Mouse (Mus musculus): ENCODE results near the gene Pnmal1. TPM values are rescaled to one million over a fixed set of nuclear protein-coding genes. Genes with fewer than 3 reads are reported as not detected.

Gene Pnmal1
- polyA plus RNA-seq, 1 experiment: not detected

DNA sequence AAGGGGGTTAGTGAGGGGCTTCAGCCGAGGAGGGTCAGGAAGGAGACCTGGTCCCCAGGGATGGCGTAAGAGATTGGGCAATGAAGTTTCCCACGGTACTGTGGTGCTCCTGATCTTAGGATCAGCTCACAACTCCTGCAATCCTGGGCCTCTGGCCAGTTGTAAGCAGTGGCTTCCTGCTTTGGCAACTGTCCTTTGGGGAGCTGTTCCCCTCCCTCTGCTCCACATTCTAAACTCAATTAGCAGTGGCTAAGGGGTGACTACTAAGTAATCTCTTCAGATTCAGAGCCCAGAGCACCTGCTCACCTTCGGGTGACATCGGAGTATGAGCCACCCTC is 50.5 kb downstream of the Pnmal1 start:
- Histone ChIP-seq H3K79me2 (ENCODE audit: control insufficient read depth, insufficient read depth) (no peaks in the 10 kb centered on the region), H3K4me3 (ENCODE audit: insufficient read depth, poor library complexity, severe bottlenecking) (no peak overlapping the region), H3ac (ENCODE audit: control insufficient read depth, insufficient read length, low read depth) (no peak overlapping the region), H3K27me3 (ENCODE audit: control insufficient read depth, insufficient read depth, insufficient read length) (no peaks in the 10 kb centered on the region), H3K36me3 (ENCODE audit: control insufficient read depth, insufficient read depth) (peaks cover 25% of the 10 kb centered on the region), H3K79me3 (ENCODE audit: low read depth) (no peaks in the 10 kb centered on the region)
- no peak for TF ChIP-seq USF1 (IDR thresholded peaks at IDR 0.05; ENCODE audit: low read depth)
- no peak for TF ChIP-seq FOSL1 (IDR thresholded peaks at IDR 0.05; ENCODE audit: insufficient read depth, low read length, poor library complexity, severe bottlenecking)

DNA sequence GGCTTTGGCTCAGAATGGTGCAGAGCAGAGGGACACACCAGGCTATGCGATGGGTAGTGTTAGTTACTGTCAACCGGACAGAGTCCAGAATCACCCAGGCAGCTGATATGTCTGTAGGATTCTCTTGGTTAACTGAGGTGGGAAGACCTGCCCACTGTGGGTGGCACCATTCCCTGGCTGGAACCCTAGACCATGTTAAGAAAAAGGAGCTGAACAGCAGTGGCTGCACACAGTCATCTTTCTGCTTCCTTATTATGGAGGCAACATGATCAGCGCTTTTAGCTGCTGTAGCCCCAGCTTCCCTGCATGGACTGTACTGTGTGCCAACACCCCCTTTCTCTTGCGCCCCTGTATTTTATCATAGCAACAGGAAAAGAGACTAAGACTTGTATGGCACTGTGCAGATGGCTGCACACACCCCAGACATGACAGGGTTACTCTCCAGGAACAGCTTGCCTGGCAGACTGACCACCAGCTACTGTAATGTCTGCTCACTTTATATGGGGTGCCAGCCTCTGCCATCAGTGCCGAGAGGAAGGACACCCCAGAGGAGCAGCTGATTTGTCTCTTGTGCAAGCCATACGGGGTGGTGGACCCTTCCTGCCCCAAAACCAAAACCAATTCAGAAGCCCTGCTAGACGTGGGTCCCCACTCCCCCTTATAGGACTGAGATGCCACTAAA is 52.6 kb downstream of the Pnmal1 start:
- TF ChIP-seq MAX (IDR thresholded peaks at IDR 0.05) (no peak), MYOD1 (IDR thresholded peaks at IDR 0.05; ENCODE audit: control insufficient read depth, insufficient read length, low read depth) (no peak), USF1 (IDR thresholded peaks at IDR 0.05; ENCODE audit: low read depth) (no peak), CTCF (IDR thresholded peaks at IDR 0.05; ENCODE audit: control insufficient read depth, insufficient read depth, insufficient read length) (no peak), CEBPB (IDR thresholded peaks at IDR 0.05; ENCODE audit: low read depth) (no peak), MYOG (IDR thresholded peaks at IDR 0.05; ENCODE audit: control insufficient read depth, extremely low read depth, insufficient read length) (no peak), FOSL1 (IDR thresholded peaks at IDR 0.05; ENCODE audit: insufficient read depth, low read length, poor library complexity, severe bottlenecking) (no peak)
- H3K79me2 ChIP-seq (ENCODE audit: control insufficient read depth, insufficient read depth): peaks cover 18% of the 10 kb centered on the region
- no peak overlapping the region for H3K4me3 ChIP-seq (ENCODE audit: insufficient read depth, poor library complexity, severe bottlenecking)
- H3K27me3 ChIP-seq (ENCODE audit: control insufficient read depth, insufficient read depth, insufficient read length): no peaks in the 10 kb centered on the region
- peaks cover 27% of the 10 kb centered on the region for H3K36me3 ChIP-seq (ENCODE audit: control insufficient read depth, insufficient read depth)
- no peak overlapping the region for H3ac ChIP-seq (ENCODE audit: control insufficient read depth, insufficient read length, low read depth)
- H3K79me3 ChIP-seq (ENCODE audit: low read depth): no peaks in the 10 kb centered on the region

Other genes with a start within 250 kb of the Pnmal1 start
- gene Ceacam9, start 237.8 kb upstream of the Pnmal1 start, polyA plus RNA-seq (2012; fragmentation: generic; extraction: Trizol): not detected
- gene Ap2s1, start 221.3 kb upstream of the Pnmal1 start, polyA plus RNA-seq (2012; fragmentation: generic; extraction: Trizol): 301 TPM
- gene Slc1a5, start 178.3 kb upstream of the Pnmal1 start, polyA plus RNA-seq (2012; fragmentation: generic; extraction: Trizol): 31.5 TPM
- 50.4 TPM for gene Strn4, start 143.8 kb upstream of the Pnmal1 start, polyA plus RNA-seq (2012; fragmentation: generic; extraction: Trizol)
- gene Fkrp, start 142.9 kb upstream of the Pnmal1 start, polyA plus RNA-seq (2012; fragmentation: generic; extraction: Trizol): 28.9 TPM
- gene Prkd2, start 116.8 kb upstream of the Pnmal1 start, polyA plus RNA-seq (2012; fragmentation: generic; extraction: Trizol): 5.5 TPM
- gene Dact3, start 84.4 kb upstream of the Pnmal1 start, polyA plus RNA-seq (2012; fragmentation: generic; extraction: Trizol): 5.3 TPM
- 2.6 TPM for gene Gng8, start 67.9 kb upstream of the Pnmal1 start, polyA plus RNA-seq (2012; fragmentation: generic; extraction: Trizol)
- gene Ptgir, start 53.2 kb upstream of the Pnmal1 start, polyA plus RNA-seq (2012; fragmentation: generic; extraction: Trizol): 5.7 TPM
- gene Calm3, start 35.6 kb upstream of the Pnmal1 start, polyA plus RNA-seq (2012; fragmentation: generic; extraction: Trizol): 365 TPM
- gene Pnmal2, start 15.0 kb upstream of the Pnmal1 start, polyA plus RNA-seq (2012; fragmentation: generic; extraction: Trizol): 12.6 TPM
- not detected for gene Gm42372, start 23.4 kb downstream of the Pnmal1 start, polyA plus RNA-seq (2012; fragmentation: generic; extraction: Trizol)
- 9.7 TPM for gene Ccdc8, start 33.0 kb downstream of the Pnmal1 start, polyA plus RNA-seq (2012; fragmentation: generic; extraction: Trizol)
- 143 TPM for gene Ppp5c, start 68.2 kb downstream of the Pnmal1 start, polyA plus RNA-seq (2012; fragmentation: generic; extraction: Trizol)
- gene Hif3a, start 102.7 kb downstream of the Pnmal1 start, polyA plus RNA-seq (2012; fragmentation: generic; extraction: Trizol): not detected
- not detected for gene Psg16, start 114.4 kb downstream of the Pnmal1 start, polyA plus RNA-seq (2012; fragmentation: generic; extraction: Trizol)
- not detected for gene Ceacam3, start 190.6 kb downstream of the Pnmal1 start, polyA plus RNA-seq (2012; fragmentation: generic; extraction: Trizol)
- not detected for gene Psg29, start 243.8 kb downstream of the Pnmal1 start, polyA plus RNA-seq (2012; fragmentation: generic; extraction: Trizol)

Measured in C2C12 (cell line).